Mouse (Mus musculus) hematopoietic stem cell, adult 5-6 weeks (primary cell): ENCODE measurements around the gene Igfbp4. TPM values are rescaled to one million over a fixed set of nuclear protein-coding genes. Genes with fewer than 3 reads are reported as not detected.

Experiments used
- ATAC-seq, 2 experiments: fragments of 125-278 bp in 1 of 2; replicated peaks in 1 of 2; 2 replicates each; pipeline ENCODE4 v1.8.0; 2016 to 2017; ENCODE audit warnings: inconsistent platforms in 2 of 2, mild to moderate bottlenecking in 2 of 2, moderate number of reproducible peaks in 2 of 2, low read depth in 1 of 2, moderate TSS enrichment in 1 of 2; ENCODE audit not compliant: low FRiP score in 2 of 2, poor library complexity in 2 of 2, severe bottlenecking in 2 of 2, insufficient read depth in 1 of 2, low TSS enrichment in 1 of 2
- total RNA-seq: library from RNA; stranded (forward); fragments of 172-1452, 232-1000 nt; gene quantifications from 2 replicates; pipeline ENCODE4 v1.2.3, GENCODE M21; 2017

Gene Igfbp4
- total RNA-seq, 1 experiment from 2014 or later = 168 TPM

DNA sequence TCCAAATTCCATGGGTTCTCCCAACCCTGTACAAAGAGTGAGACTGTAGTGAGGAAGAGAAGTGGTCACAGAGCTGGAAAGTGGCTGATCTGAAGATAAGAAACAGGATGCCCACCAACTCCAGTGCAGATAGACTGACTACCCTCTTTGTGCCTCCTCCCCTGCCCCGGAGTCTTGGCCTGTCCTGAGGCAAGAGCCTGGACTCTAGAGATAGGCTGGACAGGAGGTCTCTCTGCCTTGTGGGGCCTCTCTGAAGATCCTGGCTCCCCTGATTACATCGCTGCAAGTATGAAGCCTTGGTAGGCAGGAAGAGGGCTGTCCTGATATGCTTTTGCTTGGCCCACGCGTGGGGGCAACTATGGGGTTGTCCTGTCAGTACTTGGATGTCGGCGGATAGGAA, 4.8 kb upstream of the Igfbp4 start:
- no peak for ATAC-seq

DNA sequence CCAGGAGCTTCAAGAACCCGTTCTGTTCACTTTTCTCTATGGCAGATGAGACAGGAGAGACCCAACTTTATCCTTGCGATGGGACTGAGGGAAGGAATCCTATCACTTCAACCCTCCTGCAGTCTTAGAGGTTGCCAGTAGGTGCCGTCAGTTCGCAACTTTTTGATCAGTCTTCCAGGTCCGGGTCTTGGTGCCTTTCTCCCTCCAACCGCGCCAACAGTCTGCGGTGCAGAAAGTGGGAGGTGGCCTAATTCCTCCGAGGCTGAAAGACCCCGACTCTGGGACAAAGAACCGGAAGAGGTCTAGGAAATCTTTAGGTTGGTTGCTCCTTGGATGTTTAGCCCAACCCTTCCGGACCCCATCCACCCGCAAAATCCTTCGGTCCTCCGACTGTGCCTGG, 1.3 kb upstream of the Igfbp4 start:
- peak; percentile 60 to 72; a peak in 3 of 4 replicates for ATAC-seq

GRCm38 (mm10) chr11:99040346-99040974, 584 bp upstream of the Igfbp4 start:
- ATAC-seq = no peak

DNA sequence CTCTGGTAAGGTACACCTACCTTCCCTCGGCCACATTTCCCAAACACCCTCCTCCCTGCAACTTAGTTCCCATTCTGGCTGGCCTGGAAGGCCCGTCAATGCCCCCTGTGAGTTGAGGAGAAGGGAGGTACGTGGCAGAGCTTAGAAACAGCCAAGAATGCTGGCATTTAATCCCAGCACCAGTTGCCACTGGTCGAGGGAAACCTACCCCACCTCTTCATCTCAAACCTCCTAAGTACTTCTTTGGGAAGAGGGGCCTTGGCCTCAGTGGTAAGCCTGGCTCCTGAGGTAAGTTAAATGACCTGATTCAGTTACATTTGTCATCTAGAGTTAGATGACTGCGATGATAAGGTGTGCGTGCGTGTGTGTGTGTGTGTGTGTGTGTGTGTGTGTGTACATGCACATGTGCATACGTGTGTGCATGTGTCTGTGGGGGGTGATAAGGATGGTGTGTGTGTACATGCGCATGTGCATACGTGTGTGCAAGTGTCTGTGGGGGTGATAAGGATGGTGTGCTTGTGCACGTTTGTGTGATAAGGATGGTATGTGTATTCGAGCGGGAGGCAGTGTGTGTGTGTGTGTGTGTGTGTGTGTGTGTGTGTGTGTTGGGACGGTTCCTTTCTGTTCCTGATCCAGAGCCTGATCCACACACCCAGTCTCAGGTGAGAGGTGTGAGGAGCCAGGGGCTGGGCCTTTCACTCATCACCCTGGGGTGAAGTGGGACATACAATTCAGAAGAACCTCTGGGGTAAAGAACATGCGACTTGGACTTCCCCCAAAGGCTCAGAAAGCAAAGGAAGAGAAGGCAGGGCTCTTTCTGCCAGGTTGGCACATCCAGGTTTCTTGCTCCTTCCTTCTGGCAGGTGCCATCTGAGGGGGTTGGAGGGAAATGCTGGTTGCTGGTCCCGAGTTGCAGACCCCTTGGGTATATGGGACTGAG, 1.1 kb downstream of the Igfbp4 start:
- no peak for ATAC-seq

DNA sequence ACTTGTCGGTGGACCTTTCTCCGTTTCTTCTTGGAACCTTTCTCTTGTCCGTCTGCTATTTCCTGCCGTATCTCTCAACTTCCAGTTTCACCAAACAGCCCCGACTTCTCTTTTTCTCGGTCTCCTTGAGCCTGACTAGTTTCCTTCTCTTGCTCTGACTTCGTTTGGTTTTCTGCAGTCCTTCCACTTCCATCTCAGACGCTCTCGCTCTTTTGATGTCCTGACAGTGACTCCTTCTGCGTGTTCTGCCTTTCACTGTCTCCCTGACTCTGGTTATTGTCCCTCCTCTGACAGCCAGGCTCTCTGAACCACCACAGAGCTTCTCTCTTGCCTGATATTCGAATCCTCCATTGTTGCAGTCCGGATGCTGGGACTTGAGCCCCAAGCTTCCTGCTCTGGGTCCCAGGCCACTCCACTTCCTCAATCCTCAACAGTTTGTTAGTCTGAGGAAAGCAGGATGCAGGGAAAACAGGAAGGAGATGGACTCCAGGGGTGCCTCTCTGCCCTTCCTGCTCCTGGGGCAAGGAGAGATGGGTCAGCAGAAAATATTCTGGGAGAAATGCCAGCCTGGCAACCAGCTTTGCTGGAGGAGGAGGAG, 1.9 kb downstream of the Igfbp4 start:
- peak; percentile 15 to 34; a peak in 3 of 4 replicates for ATAC-seq

DNA sequence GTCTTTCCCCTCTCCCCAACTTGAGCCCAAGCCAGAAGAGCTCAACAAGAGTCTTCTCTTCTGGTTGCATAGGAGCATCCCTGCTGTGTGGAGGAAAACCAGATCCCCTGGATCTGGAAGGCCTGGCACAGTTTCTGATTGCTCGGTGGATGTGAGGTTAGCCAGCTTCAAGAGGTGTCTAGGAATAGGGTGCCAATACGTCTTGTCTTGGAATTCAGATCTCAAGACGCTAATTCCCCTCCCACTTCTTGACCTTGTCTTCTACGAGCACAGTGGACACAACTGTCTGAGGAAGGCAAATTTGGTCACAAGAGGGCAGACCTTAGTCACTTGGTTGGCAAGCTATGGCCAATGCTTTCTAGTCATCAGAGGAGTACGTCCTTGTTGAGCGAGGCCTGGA, 2.6 kb downstream of the Igfbp4 start:
- no peak for ATAC-seq

GRCm38 (mm10) chr11:99044306-99044705, 3.3 kb downstream of the Igfbp4 start:
- no peak for ATAC-seq

- no peak for ATAC-seq
These were observed 4.3 kb downstream of the Igfbp4 start for GRCm38 (mm10) chr11:99045159-99045889.

GRCm38 (mm10) chr11:99047120-99047519, 6.1 kb downstream of the Igfbp4 start:
- no peak for ATAC-seq

GRCm38 (mm10) chr11:99047643-99048042, 6.6 kb downstream of the Igfbp4 start:
- no peak for ATAC-seq

- no peak for ATAC-seq
These were observed 14.1 kb downstream of the Igfbp4 start for GRCm38 (mm10) chr11:99055143-99055542.

- ATAC-seq = no peak
These were observed 14.8 kb downstream of the Igfbp4 start for GRCm38 (mm10) chr11:99055571-99056452.

DNA sequence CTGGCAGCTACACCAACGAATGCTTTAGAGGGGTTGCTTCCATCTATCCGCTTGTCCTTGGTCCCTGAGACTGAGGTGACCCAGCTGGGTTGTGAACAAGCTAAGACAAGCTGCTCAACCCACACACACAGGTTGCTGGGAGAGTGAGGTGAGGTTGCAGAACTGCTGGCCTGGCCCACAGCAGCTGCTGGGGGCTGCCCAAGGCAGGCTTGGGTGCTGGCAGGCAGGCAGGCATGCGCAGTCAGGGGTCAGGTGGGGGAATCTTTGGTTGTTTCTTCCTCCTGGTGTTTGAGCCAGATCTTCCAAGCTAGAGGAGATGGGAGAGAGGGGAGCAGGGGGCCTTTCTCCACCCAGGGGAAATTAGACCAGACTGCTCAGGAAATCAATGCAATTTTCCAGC, 19.4 kb downstream of the Igfbp4 start:
- ATAC-seq = no peak

- no peak for ATAC-seq
These were observed 21.6 kb downstream of the Igfbp4 start for GRCm38 (mm10) chr11:99062661-99063060.

GRCm38 (mm10) chr11:99063406-99064131, 22.5 kb downstream of the Igfbp4 start:
- no peak for ATAC-seq

DNA sequence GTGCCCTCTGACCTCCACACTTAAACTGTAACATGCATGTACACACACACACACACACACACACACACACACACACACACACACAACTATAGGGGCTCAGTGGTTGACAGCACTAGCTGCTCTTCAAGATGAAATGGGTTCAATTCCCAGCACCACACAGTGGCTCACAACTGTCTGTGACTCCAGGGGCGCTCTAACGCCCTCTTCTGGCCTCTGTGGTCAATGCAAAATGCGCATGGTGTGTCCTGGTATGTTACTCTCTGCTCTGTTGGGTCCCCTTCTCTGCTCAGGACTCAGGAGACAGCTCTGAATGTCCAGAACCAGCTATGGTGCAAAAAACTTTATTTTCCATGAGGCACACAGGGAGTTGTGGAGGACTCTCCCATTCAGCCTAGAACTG, 24.3 kb downstream of the Igfbp4 start:
- ATAC-seq = no peak
